Mouse (Mus musculus): ENCODE measurements around the gene Slc25a10.

GRCm38 (mm10) chr11:120518027-120518426 lies 26.4 kb downstream of the Slc25a10 start:
- TF ChIP-seq GATA1 (IDR thresholded peaks at IDR 0.05; ENCODE audit: borderline replicate concordance, low read length) (no peak), FLI1 (IDR thresholded peaks at IDR 0.05; ENCODE audit: low read length) (no peak)
